Mouse (Mus musculus) ES-Bruce4 (cell line): ENCODE measurements at regions not wholly inside any gene's neighbourhood (a gene's known extent, or its start where the extent isn't known, plus 50 kb on each side); places are given as distances from the start of the nearest gene placed in this dataset.
A peak's percentile ranks its signal among the peaks of the same experiment; 100 is the strongest.

Experiments used
- H3K27ac ChIP-seq: 2 replicates; pipeline ENCODE4 v1.5.1; 2012; ENCODE audit warnings: low read length, inconsistent platforms; ENCODE audit not compliant: insufficient read depth
- H3K27me3 ChIP-seq: 2 replicates; pipeline ENCODE4 v1.6.1; 2012; ENCODE audit warnings: mild to moderate bottlenecking, low read length, inconsistent platforms; ENCODE audit not compliant: control insufficient read depth, poor library complexity, insufficient read depth, severe bottlenecking
- H3K36me3 ChIP-seq: 2 replicates; pipeline ENCODE4 v1.6.1; 2012; ENCODE audit warnings: inconsistent platforms, mild to moderate bottlenecking, low read length, moderate library complexity; ENCODE audit not compliant: control insufficient read depth, poor library complexity, insufficient read depth, severe bottlenecking
- H3K4me1 ChIP-seq: one replicate; pipeline ENCODE4 v1.8.1; 2011; ENCODE audit warnings: low read length; ENCODE audit not compliant: control insufficient read depth, insufficient read depth
- H3K4me3 ChIP-seq: 2 replicates; pipeline ENCODE4 v1.5.1; 2011; ENCODE audit warnings: low read depth, mild to moderate bottlenecking, low read length
- H3K9ac ChIP-seq: 2 replicates; pipeline ENCODE4 v1.6.1; 2012; ENCODE audit warnings: low read depth, mild to moderate bottlenecking, inconsistent platforms; ENCODE audit not compliant: poor library complexity, severe bottlenecking
- H3K9me3 ChIP-seq: replicated peaks from 2 replicates; pipeline ENCODE4 v1.6.1; 2012; ENCODE audit warnings: mild to moderate bottlenecking, low read length, inconsistent platforms; ENCODE audit not compliant: control insufficient read depth, poor library complexity, insufficient read depth, severe bottlenecking
- CTCF ChIP-seq: IDR thresholded peaks from one replicate; pipeline ENCODE4 v1.8.1; 2011; ENCODE audit warnings: low read depth, low read length
- EP300 ChIP-seq: IDR thresholded peaks from 2 replicates; pipeline ENCODE4 v1.6.1; 2011; ENCODE audit warnings: low read depth, low read length; ENCODE audit not compliant: insufficient read depth
- POLR2A ChIP-seq: IDR thresholded peaks from one replicate; pipeline ENCODE4 v1.8.1; 2011; ENCODE audit warnings: low read length; ENCODE audit not compliant: insufficient read depth

DNA sequence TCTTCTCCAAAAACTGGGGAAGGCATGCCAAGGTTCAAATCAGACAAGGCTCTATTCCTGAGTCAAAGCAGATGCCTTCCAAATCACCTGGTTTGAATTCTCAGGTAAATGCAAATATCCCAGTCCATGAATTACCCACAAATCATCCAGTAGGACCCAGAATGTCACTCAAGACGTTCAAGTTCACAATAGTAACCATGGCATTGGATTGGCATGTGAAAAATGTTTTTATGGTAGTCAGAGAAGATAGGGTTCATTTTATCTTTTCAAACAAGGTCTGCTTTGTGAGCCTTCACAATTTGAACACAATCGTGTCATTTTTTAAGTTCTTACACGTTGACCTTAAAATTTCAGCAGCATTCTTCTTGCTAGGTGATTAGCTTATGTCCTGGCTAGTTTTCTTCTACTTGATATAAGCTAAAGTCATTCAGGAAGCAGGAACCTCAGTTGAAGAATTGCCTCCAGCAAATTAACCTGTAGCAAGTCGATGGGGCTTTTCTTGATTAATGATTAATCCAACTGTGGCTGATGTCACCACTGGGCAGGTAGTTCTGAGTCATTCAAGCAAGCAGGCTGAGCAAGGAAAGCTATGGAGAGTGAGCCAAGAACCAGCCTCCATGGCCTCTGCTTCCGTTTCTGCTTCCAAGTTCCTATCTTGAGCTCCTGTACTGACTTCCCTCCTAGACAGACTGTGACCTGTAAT, 165.3 kb upstream of the Sox11 start:
- no peak overlapping the region for H3K9ac ChIP-seq
- no peak overlapping the region for H3K27ac ChIP-seq
- H3K4me1 ChIP-seq, result peaks cover under 1% of the 10 kb centered on the region
- TF ChIP-seq CTCF (no peak), POLR2A (no peak), EP300 (no peak)
- no peak overlapping the region for H3K4me3 ChIP-seq
- no peaks in the 10 kb centered on the region for H3K9me3 ChIP-seq
- no peaks in the 10 kb centered on the region for H3K27me3 ChIP-seq
- no peaks in the 10 kb centered on the region for H3K36me3 ChIP-seq

- Histone ChIP-seq H3K4me1 (peaks cover 6% of the 10 kb centered on the region), H3K4me3 (no peak overlapping the region), H3K36me3 (no peaks in the 10 kb centered on the region), H3K27me3 (no peaks in the 10 kb centered on the region), H3K9ac (no peak overlapping the region), H3K27ac (0 out of 2 replicates have a peak overlapping the region, but pooled peaks have one; percentile 4), H3K9me3 (no peaks in the 10 kb centered on the region)
- TF ChIP-seq CTCF (peak; percentile 41), EP300 (peak; percentile 66; the same call in 1 of the 2 replicates), POLR2A (no peak)
These were observed 160.5 kb upstream of the Sox11 start for GRCm38 (mm10) chr12:27502716-27503486.

GRCm38 (mm10) chr12:27500516-27500915, 158.1 kb upstream of the Sox11 start:
- no peak overlapping the region for H3K9ac ChIP-seq
- no peaks in the 10 kb centered on the region for H3K27me3 ChIP-seq
- no peaks in the 10 kb centered on the region for H3K36me3 ChIP-seq
- no peak overlapping the region for H3K4me3 ChIP-seq
- peaks cover 6% of the 10 kb centered on the region for H3K4me1 ChIP-seq
- H3K9me3 ChIP-seq, result no peaks in the 10 kb centered on the region
- TF ChIP-seq CTCF, result no peak
- no peak for TF ChIP-seq POLR2A
- no peak for TF ChIP-seq EP300
- H3K27ac ChIP-seq, result no peak overlapping the region

GRCm38 (mm10) chr12:27499276-27499675, 156.9 kb upstream of the Sox11 start:
- no peak overlapping the region for H3K27ac ChIP-seq
- peaks cover 6% of the 10 kb centered on the region for H3K4me1 ChIP-seq
- H3K9me3 ChIP-seq, result no peaks in the 10 kb centered on the region
- no peak for TF ChIP-seq POLR2A
- no peak for TF ChIP-seq EP300
- no peak for TF ChIP-seq CTCF
- no peak overlapping the region for H3K4me3 ChIP-seq
- H3K27me3 ChIP-seq, result no peaks in the 10 kb centered on the region
- no peak overlapping the region for H3K9ac ChIP-seq
- H3K36me3 ChIP-seq, result no peaks in the 10 kb centered on the region

- H3K4me1 ChIP-seq, result peaks cover 4% of the 10 kb centered on the region
- no peak overlapping the region for H3K27ac ChIP-seq
These were observed 154.6 kb upstream of the Sox11 start for GRCm38 (mm10) chr12:27496826-27497557.

More at GRCm38 (mm10) chr12:27496826-27497557, 154.6 kb upstream of the Sox11 start:
- no peaks in the 10 kb centered on the region for H3K36me3 ChIP-seq
- no peaks in the 10 kb centered on the region for H3K9me3 ChIP-seq
- no peak for TF ChIP-seq CTCF
- TF ChIP-seq EP300, result no peak
- no peak for TF ChIP-seq POLR2A
- H3K4me3 ChIP-seq, result no peak overlapping the region
- no peak overlapping the region for H3K9ac ChIP-seq
- no peaks in the 10 kb centered on the region for H3K27me3 ChIP-seq
